ENCODE assay signal across 19 mouse cellular contexts in genomic region chr10:77626591-77626990, GRCm38 (mm10). TPM values are rescaled to one million over a fixed set of nuclear protein-coding genes. Genes with fewer than 3 reads are reported as not detected.
DNase-seq lines count a peak whose midpoint lies in the region; ATAC-seq and TF ChIP-seq lines count a peak whose summit lies in the region.
"Had no signal": no experiment of that assay in that cellular context is flagged by ENCODE, and none has a peak within 500 bp of the region (broad histone marks: within the 10 kb centered on the region; RNA-seq: fewer than 3 reads in every experiment).

No protein-coding gene starts in this region.

- H3K4me2 ChIP-seq in liver, embryonic 12.5 days, result no peak overlapping the region
- H3K4me2 ChIP-seq in hindbrain, embryonic 14.5 days (replicated peaks), result no peak overlapping the region
- H3K4me2 ChIP-seq: forebrain, embryonic 13.5 days; midbrain, embryonic 15.5 days had no signal

- intact Hi-C loops in left cerebral cortex, postnatal 36 days (cut with DNase I), result loop anchor here (5.0 kb wide), 1 partner anchor 351 kb away; the partner anchor contains the start of gene 1810043G02Rik

- no peak for TF ChIP-seq CTCF in bone marrow, adult 2 months (IDR thresholded peaks at IDR 0.05; ENCODE audit: control insufficient read depth, insufficient read depth, low read length)

- 0 out of 2 replicates have a peak overlapping the region, but pooled peaks have one; percentile 15 for H3K27ac ChIP-seq in liver, embryonic 12.5 days
- peak overlapping the region; percentile 76 for H3K27ac ChIP-seq in bone marrow, adult 2 months (ENCODE audit: control insufficient read depth, insufficient read depth, low read depth, low read length, poor library complexity)
- H3K27ac ChIP-seq in hindbrain, embryonic 14.5 days, result no peak overlapping the region
- H3K27ac ChIP-seq: forebrain, embryonic 13.5 days; midbrain, embryonic 15.5 days had no signal

- no peaks in the 10 kb centered on the region for H3K27me3 ChIP-seq in liver, embryonic 12.5 days (replicated peaks)
- H3K27me3 ChIP-seq in megakaryocyte, embryonic 14.5 days (replicated peaks), result no peaks in the 10 kb centered on the region
- no peaks in the 10 kb centered on the region for H3K27me3 ChIP-seq in hindbrain, embryonic 14.5 days (ENCODE audit: control insufficient read depth, insufficient read depth, low read length)
- H3K27me3 ChIP-seq: forebrain, embryonic 13.5 days; midbrain, embryonic 15.5 days; Patski had no signal

- H3K4me3 ChIP-seq in liver, embryonic 12.5 days, result no peak overlapping the region
- H3K4me3 ChIP-seq in bone marrow, adult 2 months (replicated peaks; ENCODE audit: control insufficient read depth, low read depth, low read length), result no peak overlapping the region
- peak overlapping the region; percentile 3 for H3K4me3 ChIP-seq in megakaryocyte, embryonic 14.5 days (replicated peaks)
- no peak overlapping the region for H3K4me3 ChIP-seq in hindbrain, embryonic 14.5 days (replicated peaks; ENCODE audit: low read length)
- H3K4me3 ChIP-seq: forebrain, embryonic 13.5 days; midbrain, embryonic 15.5 days had no signal

- peaks cover 52% of the 10 kb centered on the region for H3K36me3 ChIP-seq in liver, embryonic 12.5 days
- H3K36me3 ChIP-seq in megakaryocyte, embryonic 14.5 days (replicated peaks; ENCODE audit: low read length), result peaks cover 55% of the 10 kb centered on the region
- peaks cover 15% of the 10 kb centered on the region for H3K36me3 ChIP-seq in hindbrain, embryonic 14.5 days (replicated peaks; ENCODE audit: control insufficient read depth, insufficient read depth)

- ATAC-seq in liver, embryonic 12.5 days, result no peak
- ATAC-seq in hindbrain, embryonic 14.5 days (ENCODE audit: low FRiP score), result no peak
- ATAC-seq: forebrain, embryonic 13.5 days; midbrain, embryonic 15.5 days; Patski had no signal

- 44% methylated on average over 7 of the region's 7 CpGs for WGBS in liver, embryonic 12.5 days (ENCODE audit: insufficient replicate concordance)
- WGBS in bone marrow, adult 2 months, result 22% methylated on average over 7 of the region's 7 CpGs
- 81% methylated on average over 7 of the region's 7 CpGs for WGBS in hindbrain, embryonic 14.5 days

- H3K9me3 ChIP-seq in liver, embryonic 12.5 days (replicated peaks), result no peaks in the 10 kb centered on the region
- no peaks in the 10 kb centered on the region for H3K9me3 ChIP-seq in megakaryocyte, embryonic 14.5 days
- H3K9me3 ChIP-seq in hindbrain, embryonic 14.5 days (ENCODE audit: control insufficient read depth, low read length), result no peaks in the 10 kb centered on the region
- H3K9me3 ChIP-seq: forebrain, embryonic 13.5 days; midbrain, embryonic 15.5 days had no signal

- no peak overlapping the region for H3K9ac ChIP-seq in liver, embryonic 12.5 days
- H3K9ac ChIP-seq in hindbrain, embryonic 14.5 days, result no peak overlapping the region
- H3K9ac ChIP-seq: forebrain, embryonic 13.5 days; midbrain, embryonic 15.5 days had no signal

- peaks cover 63% of the 10 kb centered on the region for H3K4me1 ChIP-seq in liver, embryonic 12.5 days
- peaks cover 10% of the 10 kb centered on the region for H3K4me1 ChIP-seq in bone marrow, adult 2 months (ENCODE audit: control insufficient read depth, insufficient read depth, low read length)
- H3K4me1 ChIP-seq in megakaryocyte, embryonic 14.5 days, result peaks cover 76% of the 10 kb centered on the region
- peaks cover 16% of the 10 kb centered on the region for H3K4me1 ChIP-seq in hindbrain, embryonic 14.5 days (replicated peaks; ENCODE audit: control insufficient read depth, insufficient read depth, low read length)

- TF ChIP-seq POLR2A in bone marrow, adult 2 months (IDR thresholded peaks at IDR 0.05; ENCODE audit: borderline replicate concordance, control insufficient read depth, low read depth, low read length), result 0 out of 2 replicates have a peak, but pooled peaks have one; percentile 12

- DNase-seq in cerebellum, postnatal 10 days, result peak; percentile 44 to 47
- DNase-seq in cerebellum, postnatal 36 days, result no peak
- no peak for DNase-seq in liver
- no peak for DNase-seq in left cerebral cortex, postnatal 36 days (ENCODE audit: low spot score in 2 of 2)
- DNase-seq in hindbrain, embryonic 14.5 days (ENCODE audit: low spot score), result no peak
- DNase-seq: kidney, postnatal 14 days; right cerebral cortex, adult 18-20 months had no signal

RNA-seq across cellular contexts. Expression of gene Ube2g2, which starts 4.5 kb away (rescaled TPM):
- 55.7 and 59.9 TPM in 2 replicates for polyA plus RNA-seq in liver, embryonic 12.5 days (2016; fragmentation: Nextera tagmentation; extraction: Ambion mirVana)
- 21.5 and 35.5 TPM in 2 replicates for polyA plus RNA-seq in bone marrow, adult 2 months (2011; ENCODE audit: insufficient read depth, insufficient read length, low replicate concordance, missing spikeins)
- polyA plus RNA-seq in megakaryocyte, embryonic 14.5 days (2012; ENCODE audit: insufficient read depth, low replicate concordance), result 14.2 and 28.4 TPM in 2 replicates
- total RNA-seq in left cerebral cortex, postnatal 36 days (2021), result 10 to 100 TPM; 46.2 to 46.4 TPM
- 54.1 and 54.7 TPM in 2 replicates for polyA plus RNA-seq in hindbrain, embryonic 14.5 days (2014; fragmentation: Nextera tagmentation; extraction: Ambion mirVana)

RNA-seq across cellular contexts. Expression of gene Gm49325, which starts 20.6 kb away (rescaled TPM):
- polyA plus RNA-seq in liver, embryonic 12.5 days (2016; fragmentation: Nextera tagmentation; extraction: Ambion mirVana), result 5.1 TPM in 1 of 2 replicates, not detected in the other
- polyA plus RNA-seq in bone marrow, adult 2 months (2011; ENCODE audit: insufficient read depth, insufficient read length, low replicate concordance, missing spikeins), result not detected in 2 replicates
- polyA plus RNA-seq in megakaryocyte, embryonic 14.5 days (2012; ENCODE audit: insufficient read depth, low replicate concordance), result 9.0 and 23.2 TPM in 2 replicates
- 10 to 100 TPM in 1 of 2 experiments, 1 to 10 TPM in 1; 9.8 to 18.2 TPM for total RNA-seq in left cerebral cortex, postnatal 36 days (2021)
- polyA plus RNA-seq in hindbrain, embryonic 14.5 days (2014; fragmentation: Nextera tagmentation; extraction: Ambion mirVana), result 3.8 and 5.1 TPM in 2 replicates
- total RNA-seq: neutrophil, adult 5-6 weeks had no signal
- polyA plus RNA-seq: brain, embryonic 14.5 days; forebrain, embryonic 13.5 days; hindbrain, embryonic 11.5 days; limb, embryonic 11.5 days; midbrain, embryonic 15.5 days; testis, adult 2 months had no signal

RNA-seq across cellular contexts. Expression of gene Sumo3, which starts 20.7 kb away (rescaled TPM):
- polyA plus RNA-seq in liver, embryonic 12.5 days (2016; fragmentation: Nextera tagmentation; extraction: Ambion mirVana), result 138 and 146 TPM in 2 replicates
- 69.9 and 76.0 TPM in 2 replicates for polyA plus RNA-seq in bone marrow, adult 2 months (2011; ENCODE audit: insufficient read depth, insufficient read length, low replicate concordance, missing spikeins)
- polyA plus RNA-seq in megakaryocyte, embryonic 14.5 days (2012; ENCODE audit: insufficient read depth, low replicate concordance), result 11.6 and 90.7 TPM in 2 replicates
- total RNA-seq in left cerebral cortex, postnatal 36 days (2021), result 100 to 1,000 TPM; 140 to 168 TPM
- polyA plus RNA-seq in hindbrain, embryonic 14.5 days (2014; fragmentation: Nextera tagmentation; extraction: Ambion mirVana), result 235 and 260 TPM in 2 replicates

RNA-seq across cellular contexts. Expression of gene Pttg1ip, which starts 45.1 kb away (rescaled TPM):
- 68.8 and 72.8 TPM in 2 replicates for polyA plus RNA-seq in liver, embryonic 12.5 days (2016; fragmentation: Nextera tagmentation; extraction: Ambion mirVana)
- polyA plus RNA-seq in bone marrow, adult 2 months (2011; ENCODE audit: insufficient read depth, insufficient read length, low replicate concordance, missing spikeins), result 38.1 and 67.0 TPM in 2 replicates
- polyA plus RNA-seq in megakaryocyte, embryonic 14.5 days (2012; ENCODE audit: insufficient read depth, low replicate concordance), result 284 and 814 TPM in 2 replicates
- 10 to 100 TPM; 71.2 to 88.3 TPM for total RNA-seq in left cerebral cortex, postnatal 36 days (2021)
- 79.9 and 80.2 TPM in 2 replicates for polyA plus RNA-seq in hindbrain, embryonic 14.5 days (2014; fragmentation: Nextera tagmentation; extraction: Ambion mirVana)

RNA-seq across cellular contexts. Expression of gene Tspear, which starts 59.8 kb away (rescaled TPM):
- polyA plus RNA-seq in liver, embryonic 12.5 days (2016; fragmentation: Nextera tagmentation; extraction: Ambion mirVana), result 0.05 TPM in 1 of 2 replicates, not detected in the other
- polyA plus RNA-seq in bone marrow, adult 2 months (2011; ENCODE audit: insufficient read depth, insufficient read length, low replicate concordance, missing spikeins), result not detected in 2 replicates
- polyA plus RNA-seq in megakaryocyte, embryonic 14.5 days (2012; ENCODE audit: insufficient read depth, low replicate concordance), result 1.0 and 1.3 TPM in 2 replicates
- under 1 TPM in 1 of 2 experiments, not detected in 1; 0.25 TPM for total RNA-seq in left cerebral cortex, postnatal 36 days (2021)
- polyA plus RNA-seq in hindbrain, embryonic 14.5 days (2014; fragmentation: Nextera tagmentation; extraction: Ambion mirVana), result 0.94 and 1.2 TPM in 2 replicates
- total RNA-seq: layer of hippocampus, postnatal 10 days; neutrophil, adult 5-6 weeks had no signal
- polyA plus RNA-seq: Patski had no signal

Comparison
In these comparisons a context has a peak if more than half of its experiments do, and no peak if none do; other contexts are left out.
1. DNase-seq: peak in cerebellum, postnatal 10 days (2 of 2); none in cerebellum, postnatal 36 days (0 of 2), liver (single experiment), left cerebral cortex, postnatal 36 days (0 of 2) and hindbrain, embryonic 14.5 days (single experiment).